Mouse (Mus musculus) G1E-ER4 (cell line): ENCODE measurements at regions not wholly inside any gene's neighbourhood (a gene's known extent, or its start where the extent isn't known, plus 50 kb on each side); places are given as distances from the start of the nearest gene placed in this dataset.

Source experiments
- GATA1 ChIP-seq: IDR thresholded peaks from one replicate; pipeline ENCODE4 v1.8.0; 2012; ENCODE audit warnings: low read length, inconsistent platforms

GRCm38 (mm10) chr16:93215630-93216029 lies 388.2 kb downstream of the Setd4 start:
- no peak for TF ChIP-seq GATA1

GRCm38 (mm10) chr16:93213618-93214017 lies 387.7 kb upstream of the Runx1 start:
- TF ChIP-seq GATA1: no peak

- TF ChIP-seq GATA1: no peak
Measured at GRCm38 (mm10) chr16:93207675-93208074, 381.7 kb upstream of the Runx1 start.

- no peak for TF ChIP-seq GATA1
Measured at GRCm38 (mm10) chr16:93207217-93207616, 381.3 kb upstream of the Runx1 start.

GRCm38 (mm10) chr16:93206325-93206724 lies 380.4 kb upstream of the Runx1 start:
- no peak for TF ChIP-seq GATA1

- no peak for TF ChIP-seq GATA1
Measured at GRCm38 (mm10) chr16:93204601-93205000, 378.7 kb upstream of the Runx1 start.

- TF ChIP-seq GATA1: no peak
Measured at GRCm38 (mm10) chr16:93202591-93202990, 376.6 kb upstream of the Runx1 start.

GRCm38 (mm10) chr16:93197300-93197699 lies 371.4 kb upstream of the Runx1 start:
- TF ChIP-seq GATA1: peak; percentile 86

- TF ChIP-seq GATA1: no peak
Measured at GRCm38 (mm10) chr16:93193921-93194481, 368.1 kb upstream of the Runx1 start.

GRCm38 (mm10) chr16:93193263-93193662 lies 367.3 kb upstream of the Runx1 start:
- TF ChIP-seq GATA1: no peak

GRCm38 (mm10) chr16:93192651-93193173 lies 366.8 kb upstream of the Runx1 start:
- no peak for TF ChIP-seq GATA1

GRCm38 (mm10) chr16:93191174-93191573 lies 365.2 kb upstream of the Runx1 start:
- no peak for TF ChIP-seq GATA1

- TF ChIP-seq GATA1: no peak
Measured at GRCm38 (mm10) chr16:93190301-93190700, 364.4 kb upstream of the Runx1 start.

GRCm38 (mm10) chr16:93189875-93190274 lies 363.9 kb upstream of the Runx1 start:
- no peak for TF ChIP-seq GATA1

- TF ChIP-seq GATA1: no peak
Measured at GRCm38 (mm10) chr16:93189412-93189811, 363.5 kb upstream of the Runx1 start.

- TF ChIP-seq GATA1: no peak
Measured at GRCm38 (mm10) chr16:93186554-93186953, 360.6 kb upstream of the Runx1 start.

- no peak for TF ChIP-seq GATA1
Measured at GRCm38 (mm10) chr16:93182656-93183055, 356.7 kb upstream of the Runx1 start.

GRCm38 (mm10) chr16:93181497-93181896 lies 355.5 kb upstream of the Runx1 start:
- peak; percentile 39 for TF ChIP-seq GATA1
